In the genomic region with DNA sequence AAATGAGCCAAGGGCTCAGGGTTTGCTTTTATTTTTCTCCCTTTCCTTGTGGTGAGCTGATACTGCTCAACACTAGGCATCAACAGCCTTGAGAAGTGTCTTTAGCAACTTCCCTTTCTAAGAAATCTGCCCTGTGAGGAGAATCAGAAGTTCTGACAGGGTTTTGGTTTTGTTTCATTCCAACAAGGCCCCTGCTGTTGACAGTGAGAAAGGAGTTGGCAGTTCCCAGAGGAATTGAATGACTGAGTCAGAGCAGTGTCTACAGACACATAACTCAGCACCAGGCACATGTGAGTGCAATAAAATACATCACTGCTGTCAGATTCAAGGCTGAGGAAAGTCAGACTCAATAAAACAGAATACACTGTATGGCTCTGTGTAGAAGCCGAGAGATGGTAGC, we compare ENCODE assay signal across 11 mouse cellular contexts. TPM values are rescaled to one million over a fixed set of nuclear protein-coding genes. Genes with fewer than 3 reads are reported as not detected.
A peak's percentile ranks its signal among the peaks of the same experiment; 100 is the strongest.
DNase-seq lines count a peak whose midpoint lies in the region; ATAC-seq lines count a peak whose summit lies in the region.
"Had no signal": no experiment of that assay in that cellular context is flagged by ENCODE, and none has a peak within 500 bp of the region (broad histone marks: within the 10 kb centered on the region; RNA-seq: fewer than 3 reads in every experiment).

No protein-coding gene starts in this region.

- DNase-seq in heart, adult 11 months: peak; percentile 95
- no peak for DNase-seq in heart, postnatal 10 days
- DNase-seq in neural tube, embryonic 10.5 days (ENCODE audit: extremely low spot score, low spot score): no peak
- no peak for DNase-seq in intestine, embryonic 14.5 days (ENCODE audit: low spot score)
- DNase-seq in cerebellum, postnatal 10 days: no peak
- DNase-seq in left cerebral cortex, adult 8-10 months (ENCODE audit: low spot score in 2 of 2): no peak
- DNase-seq in layer of hippocampus, adult 8-10 months (ENCODE audit: low spot score in 2 of 2): no peak
- DNase-seq: cerebellum, postnatal 14 days had no signal

- H3K4me2 ChIP-seq in neural tube, embryonic 13.5 days: no peak overlapping the region
- H3K4me2 ChIP-seq in intestine, embryonic 14.5 days (ENCODE audit: low read length): no peak overlapping the region
- H3K4me2 ChIP-seq: limb, embryonic 13.5 days had no signal

- no peaks in the 10 kb centered on the region for H3K27me3 ChIP-seq in neural tube, embryonic 13.5 days
- no peaks in the 10 kb centered on the region for H3K27me3 ChIP-seq in intestine, embryonic 14.5 days (replicated peaks; ENCODE audit: control insufficient read depth, insufficient read depth, low read length)
- H3K27me3 ChIP-seq: limb, embryonic 13.5 days had no signal

- H3K4me1 ChIP-seq in neural tube, embryonic 13.5 days (replicated peaks): peaks cover 12% of the 10 kb centered on the region; the same call in 1 of the 2 replicates
- no peaks in the 10 kb centered on the region for H3K4me1 ChIP-seq in intestine, embryonic 14.5 days (replicated peaks; ENCODE audit: control insufficient read depth, insufficient read depth, low read length)
- H3K4me1 ChIP-seq: limb, embryonic 13.5 days had no signal

- peak; percentile 69; the same call in 1 of the 2 replicates for ATAC-seq in neural tube, embryonic 13.5 days (ENCODE audit: low read depth)
- ATAC-seq in intestine, embryonic 14.5 days (replicated peaks; ENCODE audit: low FRiP score, low TSS enrichment, low read depth): peak; percentile 86

- no peak overlapping the region for H3K9ac ChIP-seq in neural tube, embryonic 13.5 days
- H3K9ac ChIP-seq in intestine, embryonic 14.5 days (ENCODE audit: low read length): no peak overlapping the region
- H3K9ac ChIP-seq: limb, embryonic 13.5 days had no signal

- no peaks in the 10 kb centered on the region for H3K36me3 ChIP-seq in neural tube, embryonic 13.5 days
- no peaks in the 10 kb centered on the region for H3K36me3 ChIP-seq in intestine, embryonic 14.5 days (ENCODE audit: control insufficient read depth, insufficient read depth, low read length)
- H3K36me3 ChIP-seq: G1E; limb, embryonic 13.5 days had no signal

- 38% methylated on average over 1 of the region's 1 CpGs for WGBS in neural tube, embryonic 13.5 days
- WGBS in intestine, embryonic 14.5 days: 17% methylated on average over 1 of the region's 1 CpGs

- no peaks in the 10 kb centered on the region; the same call in 1 of the 2 replicates for H3K9me3 ChIP-seq in neural tube, embryonic 13.5 days
- 0 out of 2 replicates have a peak, but pooled peaks cover 4% of the 10 kb centered on the region for H3K9me3 ChIP-seq in intestine, embryonic 14.5 days (ENCODE audit: control insufficient read depth, low read length)
- H3K9me3 ChIP-seq: G1E; limb, embryonic 13.5 days had no signal

- intact Hi-C loops in heart, postnatal 10 days (cut with DNase I): no loop called here

- H3K4me3 ChIP-seq in neural tube, embryonic 13.5 days: no peak overlapping the region
- H3K4me3 ChIP-seq in intestine, embryonic 14.5 days (ENCODE audit: low read depth, low read length): no peak overlapping the region
- H3K4me3 ChIP-seq: limb, embryonic 13.5 days had no signal

- peak overlapping the region; percentile 28; the same call in 1 of the 2 replicates for H3K27ac ChIP-seq in neural tube, embryonic 13.5 days (replicated peaks)
- no peak overlapping the region for H3K27ac ChIP-seq in intestine, embryonic 14.5 days (ENCODE audit: low read depth)
- H3K27ac ChIP-seq: limb, embryonic 13.5 days had no signal

RNA-seq across cellular contexts. Expression of a gene that starts 16.0 kb away (rescaled TPM):
- 10 to 100 TPM; 14.2 to 15.8 TPM for total RNA-seq in heart, postnatal 10 days (2021)
- 2.7 and 3.6 TPM in 2 replicates for polyA plus RNA-seq in neural tube, embryonic 13.5 days (2015; fragmentation: Nextera tagmentation; extraction: Ambion mirVana)
- polyA plus RNA-seq in intestine, embryonic 14.5 days (2014; fragmentation: Nextera tagmentation; extraction: Ambion mirVana): 5.6 and 6.7 TPM in 2 replicates
- 1 to 10 TPM; 4.0 to 6.1 (median 4.3) TPM for total RNA-seq in left cerebral cortex, adult 8-10 months (2022)
- total RNA-seq in layer of hippocampus, adult 8-10 months (2022): 1 to 10 TPM; 4.7 to 7.6 (median 6.2) TPM

RNA-seq across cellular contexts. Expression of a gene that starts 36.3 kb away (rescaled TPM):
- total RNA-seq in heart, postnatal 10 days (2021): 10 to 100 TPM in 1 of 2 experiments, 1 to 10 TPM in 1; 9.3 to 13.7 TPM
- 16.0 and 18.3 TPM in 2 replicates for polyA plus RNA-seq in neural tube, embryonic 13.5 days (2015; fragmentation: Nextera tagmentation; extraction: Ambion mirVana)
- polyA plus RNA-seq in intestine, embryonic 14.5 days (2014; fragmentation: Nextera tagmentation; extraction: Ambion mirVana): 9.9 and 12.7 TPM in 2 replicates
- 10 to 100 TPM; 21.8 to 29.0 (median 23.8) TPM for total RNA-seq in left cerebral cortex, adult 8-10 months (2022)
- total RNA-seq in layer of hippocampus, adult 8-10 months (2022): 10 to 100 TPM; 30.2 to 38.7 (median 34.5) TPM
